Mouse (Mus musculus): ENCODE measurements around the gene 4933416C03Rik. TPM values are rescaled to one million over a fixed set of nuclear protein-coding genes. Genes with fewer than 3 reads are reported as not detected.

4933416C03Rik gene
- polyA plus RNA-seq, 1 experiment from 2014 or later, result 0.08 TPM

Other genes starting within 250 kb of the 4933416C03Rik start
- gene Ptprr, start 95.7 kb downstream of the 4933416C03Rik start, polyA plus RNA-seq (2014; fragmentation: Nextera tagmentation; extraction: Ambion mirVana), result 2.0 and 3.3 TPM in 2 replicates
- gene Ptprb, start 161.6 kb upstream of the 4933416C03Rik start, polyA plus RNA-seq (2014; fragmentation: Nextera tagmentation; extraction: Ambion mirVana), result 2.6 and 2.8 TPM in 2 replicates